ENCODE assay signal across 8 mouse cellular contexts in genomic region chr11:75460844-75461742, GRCm38 (mm10). TPM values are rescaled to one million over a fixed set of nuclear protein-coding genes. Genes with fewer than 3 reads are reported as not detected.
A peak's percentile ranks its signal among the peaks of the same experiment; 100 is the strongest.
DNase-seq lines count a peak whose midpoint lies in the region; ATAC-seq and TF ChIP-seq lines count a peak whose summit lies in the region.

Gene Tlcd2, plus strand, starts transcription at chr11:75461715.

- DNase-seq in ES-E14 (ENCODE audit: low read depth, low spot score) = peak; percentile 99
- DNase-seq in cerebellum, adult 11-12 months = peak; percentile 100
- peak; percentile 100 for DNase-seq in heart, postnatal 25 days (ENCODE audit: low spot score)
- DNase-seq in layer of hippocampus, adult 18-20 months (ENCODE audit: low spot score in 2 of 2) = peak; percentile 100
- peak; percentile 98 for DNase-seq in lung, adult 2 months
- DNase-seq in thymus, adult 18-20 months = peak; percentile 100

- ATAC-seq in forebrain, embryonic 15.5 days (replicated peaks) = peak; percentile 96
- ATAC-seq in neutrophil, adult 5-6 weeks (ENCODE audit: extremely low read depth, insufficient number of reproducible peaks, low FRiP score, poor library complexity, severe bottlenecking) = peak; percentile 78

- H3K9ac ChIP-seq in ES-E14 (ENCODE audit: insufficient read depth, low read depth, low read length, poor library complexity, severe bottlenecking) = peak within 1 kb of the TSS; percentile 82
- H3K9ac ChIP-seq in forebrain, embryonic 15.5 days (replicated peaks) = peak within 1 kb of the TSS; percentile 61

- H3K27me3 ChIP-seq in forebrain, embryonic 15.5 days = no peaks in the 10 kb centered on the region

- H3K36me3 ChIP-seq in ES-E14 (ENCODE audit: control insufficient read depth, insufficient read depth, low read length, poor library complexity, severe bottlenecking) = no peaks in the 10 kb centered on the region; the same call in 1 of the 2 replicates
- peaks cover 8% of the 10 kb centered on the region; the same call in 1 of the 2 replicates for H3K36me3 ChIP-seq in forebrain, embryonic 15.5 days

- TF ChIP-seq POLR2A in lung, adult 2 months (IDR thresholded peaks at IDR 0.05; ENCODE audit: borderline replicate concordance, extremely low read depth, low read depth, low read length) = peak; percentile 99

- H3K9me3 ChIP-seq in ES-E14 (ENCODE audit: control insufficient read depth, insufficient read depth, low read depth, low read length) = no peaks in the 10 kb centered on the region
- no peaks in the 10 kb centered on the region for H3K9me3 ChIP-seq in forebrain, embryonic 15.5 days

- WGBS in forebrain, embryonic 15.5 days = 0% methylated on average over 46 of the region's 46 CpGs
- under 1% methylated on average over 46 of the region's 46 CpGs for WGBS in lung, adult 2 months

- peak within 1 kb of the TSS; percentile 98 for H3K4me2 ChIP-seq in forebrain, embryonic 15.5 days (replicated peaks)

- peak within 1 kb of the TSS; percentile 89 to 93 for H3K4me3 ChIP-seq in ES-E14 (ENCODE audit: insufficient read depth in 1 of 2, low read depth in 1 of 2, low read length in 2 of 2, poor library complexity in 1 of 2, severe bottlenecking in 1 of 2)
- peak within 1 kb of the TSS; percentile 72 for H3K4me3 ChIP-seq in forebrain, embryonic 15.5 days
- H3K4me3 ChIP-seq in lung, adult 2 months (replicated peaks; ENCODE audit: extremely low read depth, low read depth, low read length) = peak within 1 kb of the TSS; percentile 83

- peaks cover 2 to 9% of the 10 kb centered on the region in 2 experiments; a peak in 3 of 4 replicates for H3K4me1 ChIP-seq in ES-E14 (ENCODE audit: control insufficient read depth in 2 of 2, insufficient read depth in 2 of 2, low read length in 2 of 2, poor library complexity in 1 of 2)
- peaks cover 28% of the 10 kb centered on the region for H3K4me1 ChIP-seq in forebrain, embryonic 15.5 days
- H3K4me1 ChIP-seq in lung, adult 2 months (ENCODE audit: control insufficient read depth, insufficient read depth, low read length) = peaks cover 19% of the 10 kb centered on the region

- in situ Hi-C loops in ES-E14 (cut with MboI; ENCODE audit: low sequenced_read_pairs in 2 of 2, unreplicated experiment in 2 of 2) = no loop called here

- TF ChIP-seq CTCF in lung, adult 2 months (IDR thresholded peaks at IDR 0.05; ENCODE audit: insufficient read depth, low read length) = no peak

- intact Hi-C loops in heart, postnatal 25 days (cut with DNase I) = loop anchor here (1.0 to 5.0 kb wide), 2 partner anchors 49 to 114 kb away; partner anchors contain the start of genes Rilp, Rpa1 and Smyd4

- H3K27ac ChIP-seq in ES-E14 (ENCODE audit: insufficient read depth, low read depth, low read length, poor library complexity, severe bottlenecking) = peak within 1 kb of the TSS; percentile 95
- H3K27ac ChIP-seq in forebrain, embryonic 15.5 days (replicated peaks) = peak within 1 kb of the TSS; percentile 85

TF ChIP-seq in ES-E14, 5 proteins besides CTCF, POLR2A, EP300 and RAD21:
- TF ChIP-seq CHD2 (IDR thresholded peaks at IDR 0.05; ENCODE audit: low read depth, low read length) (peak; percentile 75; the same call in 1 of the 2 replicates), MAFK (IDR thresholded peaks at IDR 0.05; ENCODE audit: insufficient read depth, low read depth, low read length) (peak; percentile 98), ZC3H11A (IDR thresholded peaks at IDR 0.05; ENCODE audit: borderline replicate concordance, low read depth, low read length) (no peak), ZNF384 (IDR thresholded peaks at IDR 0.05; ENCODE audit: low read depth, low read length) (peak; percentile 67), HCFC1 (IDR thresholded peaks at IDR 0.05; ENCODE audit: borderline replicate concordance, insufficient read depth, low read length) (peak; percentile 94)

RNA-seq across cellular contexts. Expression of gene Tlcd2, which starts in this region (rescaled TPM):
- total RNA-seq in ES-E14 (2012; rRNA removed) = 5.9 and 6.6 TPM in 2 replicates
- 0.95 and 1.3 TPM in 2 replicates for polyA plus RNA-seq in forebrain, embryonic 15.5 days (2015; fragmentation: Nextera tagmentation; extraction: Ambion mirVana)
- 1 to 10 TPM; 7.9 to 8.1 TPM for total RNA-seq in heart, postnatal 25 days (2021)
- under 1 TPM in 1 of 2 experiments, not detected in 1; 0.89 TPM for total RNA-seq in layer of hippocampus, adult 18-20 months (2021)
- 15.3 and 29.6 TPM in 2 replicates for polyA plus RNA-seq in lung, adult 2 months (2012; rRNA removed)
- 3.3 and 5.6 TPM in 2 replicates for total RNA-seq in neutrophil, adult 5-6 weeks (2017)

Comparison
In these comparisons a context has a peak if more than half of its experiments do, and no peak if none do; other contexts are left out.
1. Peak in every context shown above with its lines: DNase-seq, ATAC-seq, H3K4me3 ChIP-seq and H3K27ac ChIP-seq.
2. Peak in DNase-seq in layer of hippocampus, adult 18-20 months; RNA of the gene not detected or under 1 TPM.